Mouse (Mus musculus): Measurements from ENCODE around the gene Mtor.

- TF ChIP-seq CTCF (IDR thresholded peaks at IDR 0.05; ENCODE audit: low read depth): no peak
- no peak for TF ChIP-seq EP300 (IDR thresholded peaks at IDR 0.05; ENCODE audit: low read depth)
Observed at GRCm38 (mm10) chr4:148527158-148527910, 78.9 kb downstream of the Mtor start.
